Mouse (Mus musculus) bone marrow, adult 2 months (tissue): ENCODE measurements around the gene Megf8.

Source experiments
- CTCF ChIP-seq: fragments of 200-500 bp; IDR thresholded peaks from 2 replicates; pipeline ENCODE4 v1.5.1; 2011; ENCODE audit warnings: low read length, control low read depth; ENCODE audit not compliant: control insufficient read depth, insufficient read depth
- POLR2A ChIP-seq: fragments of 200-500 bp; IDR thresholded peaks from 2 replicates; pipeline ENCODE4 v1.6.1; 2011; ENCODE audit warnings: low read depth, mild to moderate bottlenecking, control low read depth, low read length, borderline replicate concordance; ENCODE audit not compliant: control insufficient read depth

DNA sequence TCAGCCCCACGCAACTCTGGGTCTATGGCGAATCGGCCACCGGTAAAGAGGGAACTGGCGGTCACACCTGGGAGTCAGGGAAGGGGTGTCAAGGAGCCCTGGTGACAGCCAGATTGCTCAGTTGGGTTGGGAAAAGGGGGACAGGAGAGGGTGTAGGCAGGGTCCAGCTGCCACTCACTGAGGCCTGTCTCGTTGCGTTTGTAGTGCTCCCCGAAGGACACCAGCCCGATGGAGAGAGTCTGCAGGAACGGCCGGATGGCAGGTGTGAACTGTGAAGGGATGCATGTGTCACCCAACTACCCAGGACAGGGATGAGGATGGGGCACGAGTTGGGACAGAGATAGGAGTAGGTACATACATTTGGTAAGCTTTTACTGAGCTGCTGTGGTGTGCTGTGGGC, 68.3 kb downstream of the Megf8 start:
- no peak for TF ChIP-seq CTCF
- TF ChIP-seq POLR2A: no peak
